Mouse (Mus musculus) lung, postnatal 0 days (tissue): ENCODE results near the gene Mlkl.
"Not testable (repeated sequence)": the region's sequence is repeated elsewhere in the genome, so short reads cannot be mapped to it uniquely, and the experiment has no call there.

Experiments
- CTCF ChIP-seq: IDR thresholded peaks from 2 replicates; pipeline ENCODE4 v1.5.1; 2016; ENCODE audit warnings: antibody characterized with exemption, mild to moderate bottlenecking
- EP300 ChIP-seq: IDR thresholded peaks from 2 replicates; pipeline ENCODE4 v1.6.1; 2016; ENCODE audit warnings: antibody characterized with exemption, mild to moderate bottlenecking, control low read depth

DNA sequence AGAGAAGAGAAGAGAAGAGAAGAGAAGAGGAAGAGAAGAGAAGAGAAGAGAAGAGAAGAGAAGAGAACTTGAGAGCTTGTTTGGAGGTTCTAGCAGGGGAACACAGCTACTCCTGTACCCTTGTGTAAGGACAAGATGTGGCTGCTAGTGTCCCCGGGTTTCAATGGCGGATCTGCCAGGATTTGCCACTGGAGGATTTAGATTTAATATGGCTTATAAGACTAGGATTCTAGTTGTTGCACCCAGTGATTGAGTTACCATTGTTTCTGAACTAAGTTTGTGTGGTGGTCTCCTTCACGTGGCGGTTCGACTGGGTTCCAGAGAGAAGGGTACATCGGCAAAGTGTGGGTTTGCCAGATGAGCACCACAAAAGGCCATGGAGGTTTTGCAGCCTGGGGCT, 24.0 kb downstream of the Mlkl start:
- TF ChIP-seq CTCF, EP300: not testable (repeated sequence)
